Comparison of ENCODE assay signal across 19 mouse cellular contexts in the genomic region with DNA sequence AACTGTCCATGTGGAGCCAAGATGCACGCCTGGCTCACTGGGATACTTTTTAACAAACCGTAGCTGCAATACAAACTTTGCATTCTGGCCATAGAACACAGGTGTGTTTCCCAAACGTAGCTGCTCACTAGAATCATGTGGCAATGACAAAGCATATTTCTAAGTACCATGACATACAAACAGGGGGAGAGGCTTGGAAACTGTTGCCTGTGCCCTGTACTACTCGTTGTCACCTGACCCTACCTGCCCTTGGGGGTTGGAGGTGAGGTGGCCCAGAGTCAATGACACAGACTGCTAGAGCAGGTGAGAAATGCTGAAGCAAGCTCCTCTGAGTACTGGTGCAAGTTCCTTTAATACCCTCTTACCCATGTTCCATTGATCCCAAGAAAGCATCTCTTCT.
"Had no signal": no experiment of that assay in that cellular context is flagged by ENCODE, and none has a peak within 500 bp of the region (broad histone marks: within the 10 kb centered on the region; RNA-seq: fewer than 3 reads in every experiment).

No protein-coding gene starts in this region.

- DNase-seq: kidney, adult 18-20 months; layer of hippocampus, adult 9-11 months; liver; lung, adult 2 months; right cerebral cortex, adult 18-20 months; right cerebral cortex, postnatal 14 days; right cerebral cortex, postnatal 4 days; thymus, adult 18-20 months; thymus, postnatal 36 days had no signal

- H3K4me1 ChIP-seq: liver, embryonic 15.5 days; midbrain, embryonic 12.5 days; midbrain, embryonic 15.5 days; neural tube, embryonic 12.5 days; neural tube, embryonic 15.5 days had no signal

- H3K9ac ChIP-seq: limb, embryonic 13.5 days; liver, embryonic 15.5 days; midbrain, embryonic 12.5 days; midbrain, embryonic 15.5 days; neural tube, embryonic 12.5 days; neural tube, embryonic 15.5 days had no signal

- H3K9me3 ChIP-seq: limb, embryonic 10.5 days; liver, embryonic 15.5 days; midbrain, embryonic 15.5 days; neural tube, embryonic 12.5 days; neural tube, embryonic 15.5 days had no signal

- H3K27me3 ChIP-seq: limb, embryonic 13.5 days; liver, embryonic 15.5 days; midbrain, embryonic 12.5 days; midbrain, embryonic 15.5 days; neural tube, embryonic 12.5 days; neural tube, embryonic 15.5 days had no signal

- H3K27ac ChIP-seq: layer of hippocampus, adult 2 months; limb, embryonic 10.5 days; limb, embryonic 13.5 days; liver, embryonic 15.5 days; macrophage; midbrain, embryonic 12.5 days; midbrain, embryonic 15.5 days; neural tube, embryonic 12.5 days; neural tube, embryonic 15.5 days had no signal

- ATAC-seq: intestine, embryonic 16.5 days; midbrain, embryonic 15.5 days had no signal

- H3K4me3 ChIP-seq: layer of hippocampus, adult 2 months; limb, embryonic 10.5 days; limb, embryonic 13.5 days; liver, embryonic 15.5 days; midbrain, embryonic 12.5 days; midbrain, embryonic 15.5 days; neural tube, embryonic 12.5 days; neural tube, embryonic 15.5 days had no signal

- H3K4me2 ChIP-seq: limb, embryonic 13.5 days; liver, embryonic 15.5 days; midbrain, embryonic 12.5 days; midbrain, embryonic 15.5 days; neural tube, embryonic 12.5 days; neural tube, embryonic 15.5 days had no signal

- H3K36me3 ChIP-seq: limb, embryonic 10.5 days; limb, embryonic 13.5 days; liver, embryonic 15.5 days; midbrain, embryonic 12.5 days; midbrain, embryonic 15.5 days; neural tube, embryonic 12.5 days; neural tube, embryonic 15.5 days had no signal
